Mouse (Mus musculus): ENCODE results near the gene Arl14. TPM values are rescaled to one million over a fixed set of nuclear protein-coding genes. Genes with fewer than 3 reads are reported as not detected.
"Not testable (repeated sequence)": the region's sequence is repeated elsewhere in the genome, so short reads cannot be mapped to it uniquely, and the experiment has no call there.

Gene Arl14
- polyA plus RNA-seq, 1 experiment from 2014 or later = not detected

DNA sequence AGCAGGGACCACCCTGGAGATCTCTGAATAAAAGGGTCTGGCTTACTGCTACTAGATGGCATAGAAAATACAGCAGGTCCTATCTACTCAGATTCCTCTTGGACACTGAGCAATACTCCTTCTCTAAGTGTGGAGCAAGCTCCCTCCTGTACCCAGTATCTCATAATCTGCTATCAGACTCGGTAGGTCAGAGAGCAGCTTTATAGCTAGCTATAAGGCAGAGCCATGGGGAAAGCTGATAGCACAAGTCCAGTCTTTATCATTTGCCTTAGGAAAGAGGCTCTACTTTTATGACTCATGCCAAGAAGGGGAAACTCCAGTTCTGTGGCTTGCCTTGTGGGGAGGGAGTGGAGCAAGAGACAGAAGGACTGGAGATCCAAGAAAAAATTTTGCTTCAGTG, 18.8 kb downstream of the Arl14 start:
- ATAC-seq (replicated peaks; ENCODE audit: low FRiP score) = no peak
- Histone ChIP-seq H3K27me3 (replicated peaks; ENCODE audit: control insufficient read depth, insufficient read depth, low read length) (0 out of 2 replicates have a peak, but pooled peaks cover 3% of the 10 kb centered on the region), H3K4me1 (replicated peaks; ENCODE audit: control insufficient read depth, insufficient read depth, low read length) (no peaks in the 10 kb centered on the region), H3K27ac (ENCODE audit: low read depth, low read length) (no peak overlapping the region), H3K36me3 (ENCODE audit: control insufficient read depth, insufficient read depth, low read length) (no peaks in the 10 kb centered on the region), H3K9me3 (ENCODE audit: control insufficient read depth, low read length) (no peaks in the 10 kb centered on the region), H3K4me3 (ENCODE audit: low read depth, low read length) (no peak overlapping the region), H3K4me2 (no peak overlapping the region), H3K9ac (ENCODE audit: low read depth, low read length) (no peak overlapping the region)
- no peak for DNase-seq (ENCODE audit: low spot score)
- 53% methylated on average over 1 of the region's 1 CpGs for WGBS

- Histone ChIP-seq H3K27me3 (replicated peaks; ENCODE audit: control insufficient read depth, insufficient read depth, low read length) (no peaks in the 10 kb centered on the region), H3K36me3 (ENCODE audit: control insufficient read depth, insufficient read depth, low read length) (no peaks in the 10 kb centered on the region), H3K4me1 (replicated peaks; ENCODE audit: control insufficient read depth, insufficient read depth, low read length) (no peaks in the 10 kb centered on the region), H3K4me2 (no peak overlapping the region), H3K27ac (ENCODE audit: low read depth, low read length) (no peak overlapping the region), H3K9ac (ENCODE audit: low read depth, low read length) (no peak overlapping the region), H3K9me3 (ENCODE audit: control insufficient read depth, low read length) (no peaks in the 10 kb centered on the region), H3K4me3 (ENCODE audit: low read depth, low read length) (no peak overlapping the region)
- no peak for ATAC-seq (replicated peaks; ENCODE audit: low FRiP score)
- 82% methylated on average over 17 of the region's 17 CpGs for WGBS
- no peak for DNase-seq (ENCODE audit: low spot score)
Measured at GRCm38 (mm10) chr3:69253096-69253866, 31.1 kb downstream of the Arl14 start.

- no peak for ATAC-seq (replicated peaks; ENCODE audit: low FRiP score)
Measured at GRCm38 (mm10) chr3:69254676-69255075, 32.5 kb downstream of the Arl14 start.

GRCm38 (mm10) chr3:69257049-69257699, 35.0 kb downstream of the Arl14 start:
- Histone ChIP-seq H3K4me1 (replicated peaks; ENCODE audit: control insufficient read depth, insufficient read depth, low read length) (no peaks in the 10 kb centered on the region), H3K9ac (ENCODE audit: low read depth, low read length) (no peak overlapping the region), H3K4me3 (ENCODE audit: low read depth, low read length) (no peak overlapping the region), H3K9me3 (ENCODE audit: control insufficient read depth, low read length) (no peaks in the 10 kb centered on the region), H3K27me3 (replicated peaks; ENCODE audit: control insufficient read depth, insufficient read depth, low read length) (no peaks in the 10 kb centered on the region), H3K36me3 (ENCODE audit: control insufficient read depth, insufficient read depth, low read length) (no peaks in the 10 kb centered on the region), H3K4me2 (no peak overlapping the region), H3K27ac (ENCODE audit: low read depth, low read length) (no peak overlapping the region)
- 7% methylated on average over 2 of the region's 2 CpGs for WGBS
- ATAC-seq (replicated peaks; ENCODE audit: low FRiP score) = no peak
- DNase-seq (ENCODE audit: low spot score) = peak; percentile 28

More at GRCm38 (mm10) chr3:69254676-69255075, 32.5 kb downstream of the Arl14 start:
- no peak for DNase-seq (ENCODE audit: low spot score)
- Histone ChIP-seq H3K36me3 (ENCODE audit: control insufficient read depth, insufficient read depth, low read length) (no peaks in the 10 kb centered on the region), H3K4me3 (ENCODE audit: low read depth, low read length) (no peak overlapping the region), H3K4me2 (no peak overlapping the region), H3K27me3 (replicated peaks; ENCODE audit: control insufficient read depth, insufficient read depth, low read length) (no peaks in the 10 kb centered on the region), H3K9me3 (ENCODE audit: control insufficient read depth, low read length) (no peaks in the 10 kb centered on the region), H3K9ac (ENCODE audit: low read depth, low read length) (no peak overlapping the region), H3K4me1 (replicated peaks; ENCODE audit: control insufficient read depth, insufficient read depth, low read length) (no peaks in the 10 kb centered on the region), H3K27ac (ENCODE audit: low read depth, low read length) (no peak overlapping the region)
- 83% methylated on average over 7 of the region's 7 CpGs for WGBS

- no peaks in the 10 kb centered on the region for H3K4me1 ChIP-seq (replicated peaks; ENCODE audit: control insufficient read depth, insufficient read depth, low read length)
- ATAC-seq (replicated peaks; ENCODE audit: low FRiP score) (no peak), DNase-seq (ENCODE audit: low spot score) (no peak)
- H3K27ac ChIP-seq (ENCODE audit: low read depth, low read length) = no peak overlapping the region
- no peaks in the 10 kb centered on the region for H3K9me3 ChIP-seq (ENCODE audit: control insufficient read depth, low read length)
- 68% methylated on average over 7 of the region's 7 CpGs for WGBS
- no peak overlapping the region for H3K4me3 ChIP-seq (ENCODE audit: low read depth, low read length)
- no peaks in the 10 kb centered on the region for H3K27me3 ChIP-seq (replicated peaks; ENCODE audit: control insufficient read depth, insufficient read depth, low read length)
- no peak overlapping the region for H3K4me2 ChIP-seq
- no peak overlapping the region for H3K9ac ChIP-seq (ENCODE audit: low read depth, low read length)
- no peaks in the 10 kb centered on the region for H3K36me3 ChIP-seq (ENCODE audit: control insufficient read depth, insufficient read depth, low read length)
Measured at GRCm38 (mm10) chr3:69263010-69263643, 40.9 kb downstream of the Arl14 start.

GRCm38 (mm10) chr3:69264299-69264698, 42.1 kb downstream of the Arl14 start:
- 80% methylated on average over 2 of the region's 2 CpGs for WGBS
- not testable (repeated sequence) for H3K9ac ChIP-seq (ENCODE audit: low read depth, low read length); H3K4me3 ChIP-seq (ENCODE audit: low read depth, low read length); ATAC-seq (replicated peaks; ENCODE audit: low FRiP score); H3K4me1 ChIP-seq (replicated peaks; ENCODE audit: control insufficient read depth, insufficient read depth, low read length); H3K9me3 ChIP-seq (ENCODE audit: control insufficient read depth, low read length); H3K4me2 ChIP-seq; DNase-seq (ENCODE audit: low spot score); H3K27me3 ChIP-seq (replicated peaks; ENCODE audit: control insufficient read depth, insufficient read depth, low read length); H3K36me3 ChIP-seq (ENCODE audit: control insufficient read depth, insufficient read depth, low read length); H3K27ac ChIP-seq (ENCODE audit: low read depth, low read length)

GRCm38 (mm10) chr3:69271812-69272211, 49.6 kb downstream of the Arl14 start:
- Histone ChIP-seq H3K9ac (ENCODE audit: low read depth, low read length) (no peak overlapping the region), H3K27me3 (replicated peaks; ENCODE audit: control insufficient read depth, insufficient read depth, low read length) (no peaks in the 10 kb centered on the region), H3K9me3 (ENCODE audit: control insufficient read depth, low read length) (no peaks in the 10 kb centered on the region), H3K4me2 (no peak overlapping the region), H3K27ac (ENCODE audit: low read depth, low read length) (no peak overlapping the region), H3K36me3 (ENCODE audit: control insufficient read depth, insufficient read depth, low read length) (no peaks in the 10 kb centered on the region), H3K4me1 (replicated peaks; ENCODE audit: control insufficient read depth, insufficient read depth, low read length) (no peaks in the 10 kb centered on the region), H3K4me3 (ENCODE audit: low read depth, low read length) (no peak overlapping the region)
- DNase-seq (ENCODE audit: low spot score) = no peak
- ATAC-seq (replicated peaks; ENCODE audit: low FRiP score) = no peak
- 70% methylated on average over 7 of the region's 7 CpGs for WGBS
